Mouse (Mus musculus) cerebellum, adult 18-20 months (tissue): ENCODE measurements around the gene Vstm2l.

Experiments
- DNase-seq, 2 experiments: peaks; one replicate each; pipeline ENCODE4 v3.0.0; 2021

Gene Vstm2l

GRCm38 (mm10) chr2:157935444-157936171, 21.2 kb downstream of the Vstm2l start:
- no peak for DNase-seq

GRCm38 (mm10) chr2:157936676-157937075, 22.2 kb downstream of the Vstm2l start:
- no peak for DNase-seq

GRCm38 (mm10) chr2:157940586-157941185, 26.2 kb downstream of the Vstm2l start:
- peak; percentile 15 for DNase-seq

GRCm38 (mm10) chr2:157943514-157944155, 29.2 kb downstream of the Vstm2l start:
- peak; percentile 67 to 82 for DNase-seq

- peak; percentile 20 to 21 for DNase-seq
Observed at GRCm38 (mm10) chr2:157944156-157944893, 29.9 kb downstream of the Vstm2l start.

- no peak for DNase-seq
Observed at GRCm38 (mm10) chr2:157953978-157954377, 39.5 kb downstream of the Vstm2l start.

GRCm38 (mm10) chr2:157957707-157958108, 43.3 kb downstream of the Vstm2l start:
- DNase-seq, result no peak

- no peak for DNase-seq
Observed at GRCm38 (mm10) chr2:157967856-157968255, 53.4 kb downstream of the Vstm2l start.

- no peak for DNase-seq
Observed at GRCm38 (mm10) chr2:157970124-157970523, 55.7 kb downstream of the Vstm2l start.

GRCm38 (mm10) chr2:157970669-157971068, 56.2 kb downstream of the Vstm2l start:
- no peak for DNase-seq

- no peak for DNase-seq
Observed at GRCm38 (mm10) chr2:157974604-157975501, 60.4 kb downstream of the Vstm2l start.

- DNase-seq, result no peak
Observed at GRCm38 (mm10) chr2:157975595-157975994, 61.1 kb downstream of the Vstm2l start.

- DNase-seq, result no peak
Observed at GRCm38 (mm10) chr2:157979241-157979640, 64.8 kb downstream of the Vstm2l start.

GRCm38 (mm10) chr2:157982727-157983126, 68.3 kb downstream of the Vstm2l start:
- DNase-seq, result no peak

- no peak for DNase-seq
Observed at GRCm38 (mm10) chr2:157983276-157983675, 68.8 kb downstream of the Vstm2l start.

- DNase-seq, result peak in 1 of 2 experiments; percentile 32
Observed at GRCm38 (mm10) chr2:157985611-157986010, 71.2 kb downstream of the Vstm2l start.

- no peak for DNase-seq
Observed at GRCm38 (mm10) chr2:157986235-157986634, 71.8 kb downstream of the Vstm2l start.

- DNase-seq, result no peak
Observed at GRCm38 (mm10) chr2:157988416-157989190, 74.2 kb downstream of the Vstm2l start.

- no peak for DNase-seq
Observed at GRCm38 (mm10) chr2:157989946-157990345, 75.5 kb downstream of the Vstm2l start.

- no peak for DNase-seq
Observed at GRCm38 (mm10) chr2:157991026-157991425, 76.6 kb downstream of the Vstm2l start.

GRCm38 (mm10) chr2:157992501-157992900, 78.0 kb downstream of the Vstm2l start:
- DNase-seq, result no peak
